Mouse (Mus musculus): ENCODE results near the gene Sirpa. TPM values are rescaled to one million over a fixed set of nuclear protein-coding genes. Genes with fewer than 3 reads are reported as not detected.

Gene Sirpa
- polyA plus RNA-seq, 1 experiment from 2014 or later: 2,259 TPM

DNA sequence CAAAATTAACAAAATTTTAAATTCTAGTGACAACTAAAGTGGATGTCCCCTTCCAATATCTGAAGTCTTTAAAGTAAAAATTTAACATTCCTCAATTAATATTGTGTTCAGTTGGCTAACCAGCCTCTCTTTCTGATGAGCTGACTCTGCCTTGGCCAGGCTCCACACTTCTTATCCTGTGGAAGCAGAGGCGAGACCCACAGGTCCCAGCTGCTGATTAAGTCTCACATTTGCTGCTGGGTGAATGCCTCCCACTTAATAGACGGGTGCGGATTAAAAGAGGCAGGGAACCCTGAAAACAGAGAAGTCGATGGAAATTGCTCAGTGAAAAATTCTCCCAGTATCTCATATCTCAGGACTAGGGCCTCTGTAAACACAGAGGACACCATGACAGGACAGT, 69.8 kb downstream of the Sirpa start:
- 88% methylated on average over 4 of the region's 4 CpGs for WGBS (ENCODE audit: missing documents)
- Histone ChIP-seq H3K79me2 (ENCODE audit: inconsistent target) (no peaks in the 10 kb centered on the region), H3K27ac (no peak overlapping the region), H3K4me3 (ENCODE audit: inconsistent target) (no peak overlapping the region), H3K36me3 (ENCODE audit: inconsistent target) (no peaks in the 10 kb centered on the region)

DNA sequence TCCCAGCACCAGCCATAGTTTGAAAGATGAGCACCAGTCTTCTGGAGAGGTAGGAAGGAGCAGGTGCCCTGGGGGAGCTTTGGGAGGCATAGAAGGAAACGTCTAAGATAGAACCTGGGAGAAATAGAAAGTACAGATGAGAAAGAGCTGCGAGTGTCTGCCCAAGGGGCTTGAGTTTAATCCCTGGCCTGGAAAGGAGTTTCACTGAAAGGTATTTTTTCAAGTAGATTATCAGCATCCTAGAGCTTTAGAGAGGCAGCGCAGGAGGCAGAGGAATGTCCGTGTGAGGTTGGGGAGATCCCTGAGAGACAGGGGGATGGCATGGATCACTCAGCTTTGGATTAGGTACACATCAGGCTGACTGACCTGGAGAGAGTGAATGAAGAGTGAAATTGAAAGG, 79.3 kb downstream of the Sirpa start:
- WGBS (ENCODE audit: missing documents): 86% methylated on average over 4 of the region's 4 CpGs
- Histone ChIP-seq H3K79me2 (ENCODE audit: inconsistent target) (no peaks in the 10 kb centered on the region), H3K27ac (no peak overlapping the region), H3K4me3 (ENCODE audit: inconsistent target) (no peak overlapping the region), H3K36me3 (ENCODE audit: inconsistent target) (no peaks in the 10 kb centered on the region)

DNA sequence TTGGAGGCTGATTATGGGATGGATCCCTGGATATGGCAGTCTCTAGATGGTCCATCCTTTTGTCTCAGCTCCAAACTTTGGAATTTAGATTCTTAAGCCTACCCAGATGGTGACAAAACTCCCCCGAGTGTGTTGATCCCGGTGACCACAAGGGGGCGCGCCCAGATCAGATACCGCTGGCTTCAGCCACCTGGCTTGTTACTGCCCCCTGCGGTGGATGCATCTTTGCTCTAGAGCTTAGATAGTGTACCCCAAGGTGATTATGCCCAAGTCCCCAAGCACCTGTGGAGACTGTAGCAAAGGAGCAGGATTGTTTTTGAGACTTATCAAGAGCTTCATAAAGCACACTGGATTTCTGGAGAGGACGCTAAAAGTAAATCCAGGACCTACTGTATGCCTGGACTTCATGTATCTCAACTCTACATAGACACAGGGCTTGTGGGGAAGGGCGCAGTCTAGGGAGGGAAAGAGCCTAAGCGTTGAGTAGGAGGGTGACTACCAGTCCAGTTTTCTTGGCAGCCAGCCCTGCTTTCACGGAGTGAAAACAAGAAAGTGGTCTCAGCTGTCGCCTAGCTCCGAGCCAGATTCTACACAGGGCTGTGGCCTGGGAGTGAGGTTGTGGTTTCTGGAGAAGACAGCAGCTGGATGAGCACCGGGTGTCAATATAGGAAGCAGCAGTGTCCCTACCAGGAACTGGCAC, 82.5 kb downstream of the Sirpa start:
- Histone ChIP-seq H3K79me2 (ENCODE audit: inconsistent target) (no peaks in the 10 kb centered on the region), H3K36me3 (ENCODE audit: inconsistent target) (no peaks in the 10 kb centered on the region), H3K27ac (no peak overlapping the region), H3K4me3 (ENCODE audit: inconsistent target) (no peak overlapping the region)
- 34% methylated on average over 13 of the region's 13 CpGs for WGBS (ENCODE audit: missing documents)

DNA sequence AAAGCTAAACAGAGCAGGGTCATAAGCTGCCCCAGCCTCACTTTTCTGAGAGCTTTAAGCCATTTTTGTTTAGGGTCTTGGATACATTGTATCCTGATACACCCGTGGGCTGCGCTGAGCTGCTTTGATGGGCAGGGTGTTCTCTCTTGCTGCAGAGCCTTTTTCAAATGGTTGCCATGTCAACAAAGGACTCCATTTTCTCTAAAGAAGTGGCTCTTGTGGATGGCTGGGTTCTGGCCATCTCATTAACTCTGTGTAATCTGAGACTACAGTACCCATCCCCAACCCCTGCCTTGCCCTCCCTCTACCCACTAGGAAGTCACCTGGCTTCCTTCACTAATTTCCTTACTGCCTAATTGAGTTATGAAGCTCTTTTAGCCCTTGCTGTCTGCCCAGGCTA, 85.0 kb downstream of the Sirpa start:
- no peak overlapping the region for H3K4me3 ChIP-seq (ENCODE audit: inconsistent target)
- no peaks in the 10 kb centered on the region for H3K36me3 ChIP-seq (ENCODE audit: inconsistent target)
- 63% methylated on average over 2 of the region's 2 CpGs for WGBS (ENCODE audit: missing documents)
- H3K27ac ChIP-seq: no peak overlapping the region
- no peaks in the 10 kb centered on the region for H3K79me2 ChIP-seq (ENCODE audit: inconsistent target)

DNA sequence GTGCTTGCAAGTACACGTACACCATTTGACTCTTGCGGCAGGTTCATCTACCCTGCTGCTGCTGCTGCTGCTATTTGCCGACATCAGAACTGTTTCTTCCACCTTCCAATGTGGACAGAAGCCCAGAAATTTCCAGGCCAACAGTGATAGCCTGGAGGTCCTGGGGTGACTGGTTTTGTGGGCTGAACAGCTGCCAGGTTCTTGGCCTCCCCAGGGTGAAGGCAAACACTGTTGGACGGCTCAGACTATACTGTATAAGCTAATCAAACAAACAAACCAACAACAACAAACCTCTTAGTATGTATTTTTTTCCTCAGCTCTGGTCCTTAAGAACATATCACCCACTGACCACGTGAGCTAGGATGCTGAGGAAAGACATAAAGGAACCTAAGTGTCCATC, 86.4 kb downstream of the Sirpa start:
- Histone ChIP-seq H3K36me3 (ENCODE audit: inconsistent target) (no peaks in the 10 kb centered on the region), H3K27ac (no peak overlapping the region), H3K79me2 (ENCODE audit: inconsistent target) (no peaks in the 10 kb centered on the region), H3K4me3 (ENCODE audit: inconsistent target) (no peak overlapping the region)
- 87% methylated on average over 5 of the region's 5 CpGs for WGBS (ENCODE audit: missing documents)

DNA sequence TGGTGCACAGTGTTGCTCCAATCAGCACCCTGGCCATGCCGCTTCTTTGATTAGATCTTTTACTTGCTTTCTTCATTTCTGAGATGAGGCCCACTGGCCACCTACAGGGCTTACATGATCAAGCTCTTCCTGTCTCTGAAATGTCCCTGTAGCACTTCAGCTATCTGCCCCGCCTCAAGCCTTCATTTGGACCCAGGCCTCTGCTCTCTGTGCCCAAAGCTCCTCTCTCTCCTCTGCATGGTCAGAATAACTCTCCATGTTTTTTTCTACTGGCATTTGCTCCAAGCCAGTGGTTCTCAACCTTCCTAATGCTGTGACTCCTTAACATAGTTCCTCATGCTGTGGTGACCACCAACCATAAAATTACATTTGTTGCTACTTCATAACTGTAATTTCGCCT, 87.6 kb downstream of the Sirpa start:
- no peak overlapping the region for H3K4me3 ChIP-seq (ENCODE audit: inconsistent target)
- 78% methylated on average over 3 of the region's 3 CpGs for whole genome bisulfite sequencing (ENCODE audit: missing documents)

More for the DNA sequence above, 87.6 kb downstream of the Sirpa start:
- Histone ChIP-seq H3K79me2 (ENCODE audit: inconsistent target) (no peaks in the 10 kb centered on the region), H3K27ac (no peak overlapping the region), H3K36me3 (ENCODE audit: inconsistent target) (no peaks in the 10 kb centered on the region)

Other genes starting within 250 kb of the Sirpa start
- gene Il1b, start 221.7 kb upstream of the Sirpa start, polyA plus RNA-seq (2018): 7.3 to 16.2 TPM (median 8.7 TPM) in 3 replicates
- gene F830045P16Rik, start 56.2 kb upstream of the Sirpa start, polyA plus RNA-seq (2018): 0.26 to 1.1 TPM (median 0.55 TPM) in 3 replicates
- gene Pdyn, start 107.0 kb downstream of the Sirpa start, polyA plus RNA-seq (2018): not detected in 3 replicates
- 7.1 to 11.0 TPM (median 10.4 TPM) in 3 replicates for gene Stk35, start 207.7 kb downstream of the Sirpa start, polyA plus RNA-seq (2018)